Mouse (Mus musculus) R1 (cell line): ENCODE data around the gene Rnd1.

ENCODE experiments used
- DNase-seq: peaks from one replicate; pipeline ENCODE4 v3.0.0-alpha.2; 2018; ENCODE audit warnings: low read depth, low spot score

The Rnd1 gene

DNA sequence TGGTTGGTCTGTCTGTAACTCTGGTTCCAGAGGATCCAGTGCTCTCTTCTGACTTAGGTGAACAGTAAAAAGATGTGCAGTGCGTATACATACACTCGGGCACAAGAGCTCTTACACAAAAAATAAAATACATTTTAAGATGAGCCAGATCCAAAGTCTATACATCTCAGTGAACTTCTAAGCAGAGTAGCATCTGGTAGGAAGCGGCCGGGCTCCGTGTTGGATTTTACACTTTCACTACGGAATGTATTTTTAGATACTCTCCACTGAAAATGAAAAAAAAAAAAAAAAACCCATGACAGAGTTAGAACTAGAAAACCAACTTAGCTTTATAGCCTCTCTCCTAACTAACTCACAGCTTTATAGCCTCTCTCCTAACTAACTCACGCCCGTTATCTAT lies 3.4 kb upstream of the Rnd1 start:
- no peak for DNase-seq

DNA sequence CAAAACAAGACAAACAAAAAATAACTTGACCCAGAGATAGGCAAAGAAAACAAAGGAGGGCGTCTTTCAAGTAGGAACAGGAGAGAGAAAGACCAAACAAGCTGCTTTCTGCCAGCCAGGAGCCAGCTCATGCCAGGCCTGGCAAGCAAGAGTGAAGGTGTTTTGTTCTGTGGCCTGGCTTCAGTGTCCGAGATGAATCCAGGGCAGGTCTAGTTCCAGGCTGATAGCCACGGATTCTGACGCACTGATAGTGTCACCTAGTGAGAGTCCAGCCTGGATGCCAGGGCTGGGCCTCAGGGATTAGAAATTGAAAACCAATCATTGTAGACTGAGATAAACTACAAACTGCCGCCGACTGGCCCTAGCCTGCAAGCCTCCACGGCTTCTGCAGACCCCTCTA lies 716 bp upstream of the Rnd1 start:
- DNase-seq = no peak

- DNase-seq = no peak
Measured at GRCm38 (mm10) chr15:98676471-98676870, 790 bp downstream of the Rnd1 start.

- DNase-seq = no peak
Measured at GRCm38 (mm10) chr15:98675634-98676250, 1.5 kb downstream of the Rnd1 start.

GRCm38 (mm10) chr15:98674994-98675545 lies 2.2 kb downstream of the Rnd1 start:
- DNase-seq = no peak

DNA sequence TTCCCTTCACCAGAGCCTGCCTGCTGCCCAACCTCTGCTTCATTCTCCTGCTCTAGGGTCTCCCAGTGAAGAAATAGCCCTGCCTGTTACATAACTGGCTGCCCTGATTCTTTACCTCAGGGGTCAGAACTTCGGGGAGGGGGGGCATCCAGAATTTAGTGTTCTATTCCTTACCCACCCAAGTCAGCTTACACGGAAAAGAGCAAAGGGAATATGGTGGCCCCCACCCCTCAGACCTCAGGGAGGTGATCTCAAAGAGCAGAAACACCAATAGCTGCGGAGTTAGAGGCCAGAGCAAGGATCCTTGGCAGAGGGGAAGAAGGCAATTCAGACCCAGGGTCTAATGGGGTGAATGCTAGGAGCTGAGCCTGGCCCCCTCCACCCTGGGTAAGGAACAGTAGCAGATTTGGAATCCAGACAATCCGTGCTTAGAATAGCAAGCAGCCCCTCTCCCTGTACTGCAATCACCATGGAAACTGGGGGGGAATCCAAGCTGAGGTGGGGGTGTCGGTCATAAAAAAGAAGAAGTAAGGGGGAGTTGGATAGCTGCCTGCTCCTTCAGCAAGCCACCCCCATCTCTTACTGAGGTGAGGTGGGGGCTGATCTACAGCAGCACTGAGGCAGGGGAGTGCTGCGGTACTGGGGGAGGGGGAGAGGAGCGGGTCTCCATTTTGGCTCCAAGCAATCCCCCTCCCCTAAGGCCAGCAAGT lies 2.8 kb downstream of the Rnd1 start:
- DNase-seq = peak; percentile 54

GRCm38 (mm10) chr15:98673732-98674131 lies 3.5 kb downstream of the Rnd1 start:
- DNase-seq = no peak

- DNase-seq = no peak
Measured at GRCm38 (mm10) chr15:98672592-98672991, 4.7 kb downstream of the Rnd1 start.

- no peak for DNase-seq
Measured at GRCm38 (mm10) chr15:98664042-98664907, 13.0 kb downstream of the Rnd1 start.

DNA sequence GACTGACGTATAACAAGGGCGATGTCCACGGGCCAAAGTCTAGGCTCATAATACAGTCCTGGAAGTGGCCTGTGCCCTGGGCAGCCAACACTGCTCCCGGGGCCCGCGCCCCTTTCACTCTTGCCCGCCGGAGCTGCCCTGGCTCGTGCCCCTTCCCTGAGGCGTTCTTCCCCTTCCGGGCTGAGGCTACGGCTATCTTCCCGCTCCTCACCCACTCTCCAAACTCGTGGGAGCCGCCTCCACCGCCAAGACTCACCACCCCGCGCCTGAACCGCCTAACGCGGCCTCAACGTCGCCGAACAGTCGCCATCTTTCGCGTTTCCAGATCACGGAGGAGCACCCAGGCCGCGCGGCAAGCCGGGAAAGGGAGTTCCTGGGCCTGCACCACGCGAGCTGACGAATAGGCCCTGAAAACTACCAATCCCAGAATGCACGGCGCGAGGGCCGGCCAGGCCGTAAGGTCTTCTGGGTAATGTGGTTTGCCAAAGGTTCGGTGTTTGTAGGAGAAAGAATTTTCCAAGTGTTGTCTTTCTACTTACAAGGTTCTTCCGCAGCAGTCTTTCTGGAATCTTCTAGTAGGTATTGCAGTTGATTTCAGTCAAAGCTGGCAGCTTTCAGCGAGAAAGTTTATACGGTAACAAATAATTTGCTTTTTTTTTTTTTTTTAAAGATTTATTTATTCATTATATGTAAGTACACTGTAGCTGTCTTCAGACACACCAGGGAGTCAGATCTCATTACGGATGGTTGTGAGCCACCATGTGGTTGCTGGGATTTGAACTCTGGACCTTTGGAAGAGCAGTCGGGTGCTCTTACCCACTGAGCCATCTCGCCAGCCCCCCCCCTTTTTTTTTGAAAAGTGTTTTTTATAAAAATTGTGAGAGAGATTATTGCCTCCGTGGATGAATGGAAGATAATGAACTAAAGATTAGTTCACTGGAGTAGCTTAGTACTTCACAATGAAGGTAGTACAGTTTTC lies 14.4 kb downstream of the Rnd1 start, which contains the start of gene Ddx23:
Gene Ddx23 (minus strand): TSS at position 328 of the 979 bp plus-strand sequence.
- DNase-seq = peak; percentile 96

- DNase-seq = no peak
Measured at GRCm38 (mm10) chr15:98662198-98662566, 15.1 kb downstream of the Rnd1 start.

GRCm38 (mm10) chr15:98656982-98657751 lies 20.1 kb downstream of the Rnd1 start:
- DNase-seq = peak; percentile 61

DNA sequence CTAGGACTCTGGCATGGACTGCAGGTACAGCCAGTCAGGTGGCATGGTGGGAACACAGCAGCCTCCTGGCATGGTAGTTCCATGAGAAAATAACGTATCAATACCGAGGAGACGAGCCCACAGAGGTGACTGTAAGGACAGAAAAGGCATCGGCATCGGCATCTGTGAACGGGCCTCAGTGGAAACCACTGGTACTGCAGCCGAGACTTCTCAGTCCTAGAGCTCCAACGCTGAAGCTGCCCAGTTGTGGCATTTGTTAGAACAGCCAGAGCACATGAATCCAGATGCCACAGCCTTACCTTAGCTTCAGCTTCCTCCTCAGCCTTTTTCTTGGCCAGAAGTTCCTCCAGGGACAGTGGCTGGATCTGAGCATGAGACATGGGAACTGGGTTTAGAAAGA lies 25.1 kb downstream of the Rnd1 start:
- peak; percentile 52 for DNase-seq

GRCm38 (mm10) chr15:98651431-98651830 lies 25.8 kb downstream of the Rnd1 start:
- no peak for DNase-seq

- no peak for DNase-seq
Measured at GRCm38 (mm10) chr15:98648071-98648470, 29.2 kb downstream of the Rnd1 start.

DNA sequence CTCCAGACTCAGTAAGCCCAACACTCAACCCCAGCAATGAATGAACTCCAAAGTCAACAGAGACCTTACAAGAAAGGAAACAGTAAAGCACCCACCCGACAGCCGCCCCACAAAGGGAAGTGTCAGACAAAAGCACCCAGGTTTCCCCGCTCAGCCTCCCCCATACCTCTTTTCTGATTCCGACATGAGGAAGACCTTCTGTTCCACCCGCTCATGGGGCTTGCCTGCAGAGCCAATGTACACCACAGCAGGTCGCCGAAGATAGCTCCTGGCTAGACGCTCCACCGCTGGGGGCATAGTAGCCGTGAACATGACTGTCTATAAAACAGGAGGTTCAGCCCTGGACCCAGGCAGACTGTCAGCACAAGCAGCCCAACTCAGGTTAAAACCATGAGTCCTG lies 30.0 kb downstream of the Rnd1 start:
- DNase-seq = no peak

DNA sequence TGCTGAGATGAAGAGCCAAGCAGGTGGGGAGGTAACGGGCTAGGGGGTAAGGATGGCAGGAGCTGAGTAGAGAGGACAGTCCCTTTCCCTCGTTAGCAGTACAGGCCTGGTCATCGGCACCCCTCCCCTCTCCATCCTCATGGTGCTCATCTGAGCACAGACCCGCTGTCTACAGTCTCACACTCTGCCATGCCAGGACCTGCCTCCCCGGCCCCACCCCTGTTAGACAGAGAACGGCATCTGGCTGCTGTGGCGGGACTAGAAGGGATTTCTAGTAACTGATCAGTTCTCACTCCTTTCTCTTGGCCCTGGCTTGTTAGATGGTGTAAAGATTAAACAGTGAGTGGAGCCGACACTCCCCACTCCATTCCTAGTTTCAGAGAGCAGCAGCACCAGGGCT lies 30.5 kb downstream of the Rnd1 start:
- no peak for DNase-seq

DNA sequence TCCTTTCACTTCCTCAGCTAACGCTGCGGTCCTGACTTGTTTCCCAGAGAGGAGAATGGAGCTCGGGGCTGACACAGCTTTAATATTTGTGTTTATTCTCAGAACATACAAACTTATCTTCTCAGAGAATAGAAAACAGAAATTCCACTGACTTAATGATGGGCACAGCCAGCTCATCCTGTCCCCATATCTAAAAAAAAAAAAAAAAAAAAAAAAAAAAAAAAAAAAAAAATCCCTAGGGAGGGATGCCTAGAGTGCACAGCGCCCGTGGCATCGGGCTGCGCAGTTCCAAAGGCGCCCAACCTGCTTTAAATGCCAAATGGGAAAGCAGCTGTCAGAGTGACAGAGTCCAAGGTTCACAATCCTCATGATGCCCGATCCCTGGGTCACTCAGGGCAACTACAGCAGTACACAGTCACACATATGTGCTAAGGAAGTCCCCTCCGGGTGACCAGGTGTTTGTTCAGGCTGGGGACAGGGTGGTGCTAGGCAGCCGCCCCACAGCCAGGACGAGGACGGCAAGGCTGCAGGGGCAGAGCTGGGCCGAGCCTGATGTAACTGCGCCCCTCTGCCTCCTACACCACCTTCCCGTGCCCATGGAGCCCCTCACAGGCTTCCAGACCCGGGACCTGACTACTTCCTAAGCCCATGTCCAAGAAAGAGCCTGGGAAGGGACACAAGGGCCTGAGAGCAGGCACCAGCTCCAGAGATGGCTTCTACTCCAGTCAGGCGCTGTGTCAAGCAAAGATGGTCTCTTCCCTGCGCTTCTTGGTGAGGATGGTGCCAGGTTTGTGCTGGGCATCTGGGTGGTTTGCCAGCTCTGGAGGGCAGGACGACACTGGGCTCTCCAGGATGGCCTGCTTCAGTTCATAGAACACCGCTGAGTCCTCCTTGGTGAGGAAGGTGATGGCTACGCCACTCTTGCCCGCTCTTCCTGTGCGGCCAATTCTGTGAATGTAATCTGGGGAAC lies 31.9 kb downstream of the Rnd1 start:
- DNase-seq = no peak

GRCm38 (mm10) chr15:98644406-98644805 lies 32.9 kb downstream of the Rnd1 start:
- DNase-seq = no peak
